Mouse (Mus musculus) megakaryocyte, embryonic 14.5 days (primary cell): ENCODE results near the gene Taok3.

ENCODE experiments used
- FLI1 ChIP-seq: IDR thresholded peaks from 2 replicates; pipeline ENCODE4 v1.6.1; 2012; ENCODE audit warnings: low read length, inconsistent platforms, mixed read lengths
- GATA1 ChIP-seq: IDR thresholded peaks from 3 replicates; pipeline ENCODE4 v1.6.1; 2012; ENCODE audit warnings: mixed read lengths, low read length, inconsistent platforms, borderline replicate concordance

DNA sequence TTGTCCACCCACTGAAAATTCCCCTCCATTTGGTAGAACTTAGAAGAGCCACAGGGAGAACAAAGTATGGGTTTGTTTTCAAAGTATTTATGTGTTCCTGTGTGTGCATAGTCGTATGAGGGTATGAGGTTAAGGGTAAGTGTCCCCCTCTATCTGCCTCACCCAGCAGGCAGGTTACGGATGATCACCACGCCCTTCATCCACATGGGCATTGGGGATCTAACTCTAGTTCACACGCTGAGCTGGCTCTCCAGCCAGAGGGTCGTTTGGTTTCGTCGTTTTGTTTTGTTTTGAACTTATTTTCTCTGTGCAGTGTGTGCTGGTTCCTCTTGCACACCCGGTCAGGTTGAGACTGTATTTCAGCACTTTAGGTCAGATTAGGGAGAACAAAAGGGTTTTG, 17.7 kb downstream of the Taok3 start:
- no peak for TF ChIP-seq GATA1
- no peak for TF ChIP-seq FLI1
